Mouse (Mus musculus) activated CD4-positive, CD25-positive, alpha-beta regulatory T cell, adult 4 months (primary cell): ENCODE measurements around the gene Psmd6. TPM values are rescaled to one million over a fixed set of nuclear protein-coding genes. Genes with fewer than 3 reads are reported as not detected.

Experiments used
- ATAC-seq: one replicate; pipeline ENCODE4 v1.8.0; 2017
- polyA plus RNA-seq, 2 experiments: library from polyadenylated mRNA; unstranded; fragments of 100-300 nt; shearing (Covaris generic); gene quantifications; one replicate each; pipeline ENCODE4 v1.2.1; 2017

Gene Psmd6
- polyA plus RNA-seq, 2 experiments from 2014 or later = 138 to 151 TPM

DNA sequence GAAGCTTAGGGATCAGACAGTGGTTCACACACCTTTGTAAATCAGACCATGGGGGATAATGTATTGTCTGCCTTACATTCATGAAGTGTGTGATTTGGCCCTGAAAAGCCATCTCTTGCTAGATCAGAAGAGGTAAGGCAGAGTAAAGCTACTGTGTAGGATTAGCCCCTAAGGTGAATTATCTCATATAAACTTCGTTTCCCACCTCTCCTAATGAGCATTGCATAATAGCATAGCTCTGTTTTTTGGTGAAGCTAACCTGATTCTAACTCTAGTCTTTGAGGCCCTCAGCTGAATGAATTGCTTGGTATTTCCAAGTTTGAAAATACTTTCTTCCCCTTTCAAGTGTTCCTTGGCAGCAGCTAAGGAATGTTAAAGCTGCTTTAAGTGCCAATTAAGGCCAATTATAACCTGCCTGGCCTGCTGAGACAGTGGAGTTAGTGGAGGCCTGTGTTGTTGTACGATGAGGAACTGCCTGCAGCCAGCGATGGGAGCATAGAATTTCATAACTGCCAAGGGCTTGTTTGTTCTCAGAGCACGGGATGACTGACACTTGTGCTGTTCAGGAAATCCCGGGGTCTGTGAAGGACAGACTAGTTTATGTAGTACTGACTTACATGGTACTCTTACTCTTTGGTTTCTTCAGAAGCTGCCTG lies 56.2 kb downstream of the Psmd6 start:
- ATAC-seq = no peak

DNA sequence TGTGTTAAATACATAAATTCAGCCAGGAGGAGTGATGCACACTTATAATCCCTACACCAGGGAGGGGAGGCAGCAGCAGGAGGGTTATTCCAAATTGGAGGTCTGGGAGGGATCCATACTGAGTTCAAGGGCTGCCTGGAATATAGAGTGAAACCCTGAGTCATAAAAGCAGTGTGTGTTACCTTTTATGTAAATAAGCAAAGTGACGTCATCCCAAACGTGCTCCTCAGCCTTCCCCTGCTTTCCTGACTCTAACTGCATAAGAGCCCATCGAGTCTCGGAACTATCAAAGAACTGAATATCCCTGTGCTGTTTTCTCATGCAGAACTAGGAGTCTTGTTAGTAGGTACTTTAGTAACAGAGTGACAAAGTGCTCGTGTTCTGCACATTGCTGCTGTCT lies 57.4 kb downstream of the Psmd6 start:
- ATAC-seq = no peak

DNA sequence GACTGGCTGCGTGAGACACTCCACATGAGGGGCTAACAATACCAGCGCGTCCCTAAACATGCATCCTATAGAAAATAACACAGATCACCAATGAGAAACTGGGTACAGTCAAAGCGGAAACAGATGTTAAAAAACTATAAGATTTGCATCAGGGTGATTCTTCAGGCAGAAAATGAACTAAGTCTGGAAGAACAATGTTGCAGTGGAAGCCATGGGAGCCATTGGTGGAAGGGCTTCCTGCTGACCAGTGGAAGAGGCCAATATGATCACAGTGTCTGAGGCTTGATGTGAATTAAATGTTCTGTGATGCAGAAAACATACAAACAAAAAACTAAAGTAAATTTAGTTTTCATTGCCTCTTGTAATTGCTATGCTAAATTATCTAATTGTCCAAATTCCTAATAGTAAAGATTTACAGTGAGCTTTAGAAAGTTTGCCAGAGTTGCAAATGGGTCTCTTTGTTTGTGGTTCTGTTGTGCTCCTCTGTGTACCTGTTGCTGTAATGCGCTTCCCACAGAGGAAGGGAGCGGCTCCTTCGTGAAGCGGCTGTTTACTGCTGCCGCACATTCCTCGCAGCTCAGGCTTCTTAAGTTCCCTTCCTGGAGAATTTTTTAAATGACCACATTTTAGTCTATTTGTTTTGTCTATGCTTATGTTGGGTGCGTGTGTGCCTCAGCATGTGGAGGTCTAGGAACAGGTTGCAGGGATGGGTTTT lies 58.1 kb downstream of the Psmd6 start:
- no peak for ATAC-seq

Other genes with a start within 250 kb of the Psmd6 start
- not detected for gene Gm281, start 206.5 kb downstream of the Psmd6 start, polyA plus RNA-seq
- gene Atxn7, start 159.5 kb downstream of the Psmd6 start, polyA plus RNA-seq = 10 to 100 TPM; 10.9 to 13.3 TPM
- 100 to 1,000 TPM; 129 to 167 TPM for gene Thoc7, start 159.1 kb downstream of the Psmd6 start, polyA plus RNA-seq
- gene Olfr720, start 65.9 kb upstream of the Psmd6 start, polyA plus RNA-seq = not detected
- not detected for gene Olfr31, start 201.8 kb upstream of the Psmd6 start, polyA plus RNA-seq
- gene Il3ra, start 225.3 kb upstream of the Psmd6 start, polyA plus RNA-seq = 1 to 10 TPM; 8.2 to 8.5 TPM